Mouse (Mus musculus): ENCODE data around the gene Atxn7l2.

DNA sequence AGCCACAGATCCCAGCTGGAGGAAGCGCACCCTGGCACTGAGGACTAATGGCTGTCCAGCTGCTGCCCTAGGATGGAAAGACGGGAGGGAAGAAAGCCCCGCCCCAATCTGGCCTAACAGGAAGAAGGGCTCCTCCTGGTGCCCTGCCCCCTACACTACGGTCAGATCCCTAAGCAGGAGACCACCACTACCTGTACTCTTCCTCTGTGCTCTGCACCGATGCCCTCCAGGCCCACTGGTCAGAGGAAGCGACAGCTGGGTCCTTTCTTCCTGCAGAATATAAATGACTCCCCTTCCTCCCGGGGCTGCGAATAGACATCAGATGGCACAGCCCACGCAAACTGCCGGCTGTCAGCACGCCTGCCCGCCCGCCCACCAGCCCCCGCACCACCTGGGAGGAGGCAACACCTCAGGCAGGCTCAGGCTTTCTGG, 13.7 kb downstream of the Atxn7l2 start:
- TF ChIP-seq GATA1 (IDR thresholded peaks at IDR 0.05; ENCODE audit: borderline replicate concordance, low read length): no peak
- no peak for TF ChIP-seq FLI1 (IDR thresholded peaks at IDR 0.05; ENCODE audit: low read length)
